Mouse (Mus musculus) testis, postnatal 14 days (tissue): ENCODE measurements around the gene Cenpi.
"Not testable (repeated sequence)": the region's sequence is repeated elsewhere in the genome, so short reads cannot be mapped to it uniquely, and the experiment has no call there.

Experiments used
- DNase-seq: peaks from one replicate; pipeline ENCODE4 v3.0.0; 2021; ENCODE audit warnings: low spot score

The Cenpi gene

DNA sequence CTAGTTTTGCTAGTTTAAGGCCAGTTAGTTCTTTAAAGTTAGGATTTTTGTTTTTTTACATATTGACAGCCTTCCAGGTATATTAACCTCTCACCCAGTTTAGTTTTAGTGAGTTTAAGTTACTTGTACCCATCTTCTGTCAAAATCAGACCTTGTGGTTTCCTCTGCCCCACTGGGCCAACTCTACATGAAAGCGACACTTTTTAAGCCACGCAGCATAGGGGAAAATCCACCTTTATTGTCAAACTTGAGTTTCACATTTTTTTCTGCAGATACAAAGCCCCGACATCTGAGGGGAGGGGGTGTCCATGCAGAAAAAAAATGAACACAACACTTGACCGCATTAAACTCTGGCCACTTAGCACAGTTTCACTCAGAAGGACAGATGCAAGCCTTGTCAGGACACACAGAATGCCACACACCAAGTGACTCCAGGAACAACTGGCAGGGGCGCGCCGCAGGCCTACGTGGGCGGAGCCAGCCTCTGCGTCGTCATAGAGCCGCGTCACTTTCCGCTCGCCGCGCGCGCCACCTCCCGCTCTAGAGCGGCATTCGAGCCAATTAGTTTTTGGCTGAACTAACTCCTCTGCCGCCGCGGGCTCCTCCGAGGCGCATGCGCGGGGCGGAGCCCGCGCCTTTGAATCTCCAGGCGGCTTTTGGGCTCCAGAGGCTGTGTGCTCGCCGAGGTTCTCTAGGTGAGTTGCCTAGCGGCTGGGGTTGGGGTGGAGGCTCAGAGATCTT lies at the start of gene Cenpi:
Gene Cenpi, plus strand, starts transcription at position 551 of the 741 bp plus-strand sequence.
- peak; percentile 88 for DNase-seq

DNA sequence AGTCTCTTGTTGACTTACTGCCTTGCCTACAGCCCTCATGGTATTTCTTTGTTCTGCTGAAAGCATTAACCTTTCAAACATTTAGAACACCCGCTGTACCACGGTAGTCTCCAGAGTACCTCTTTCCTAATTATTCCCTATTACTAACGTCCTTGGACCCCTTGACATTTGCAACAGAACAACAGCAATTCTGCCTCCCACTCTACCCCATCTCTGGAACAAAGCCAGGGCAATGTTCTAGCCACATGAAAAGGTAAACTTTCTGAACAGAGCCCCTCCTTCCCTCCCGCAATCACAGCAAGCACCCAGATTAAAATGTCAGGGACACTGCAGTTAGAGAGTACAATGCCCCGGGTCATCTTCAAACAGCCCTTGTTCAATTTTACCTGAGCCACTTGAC lies 46.7 kb upstream of the Cenpi start:
- peak; percentile 10 for DNase-seq

DNA sequence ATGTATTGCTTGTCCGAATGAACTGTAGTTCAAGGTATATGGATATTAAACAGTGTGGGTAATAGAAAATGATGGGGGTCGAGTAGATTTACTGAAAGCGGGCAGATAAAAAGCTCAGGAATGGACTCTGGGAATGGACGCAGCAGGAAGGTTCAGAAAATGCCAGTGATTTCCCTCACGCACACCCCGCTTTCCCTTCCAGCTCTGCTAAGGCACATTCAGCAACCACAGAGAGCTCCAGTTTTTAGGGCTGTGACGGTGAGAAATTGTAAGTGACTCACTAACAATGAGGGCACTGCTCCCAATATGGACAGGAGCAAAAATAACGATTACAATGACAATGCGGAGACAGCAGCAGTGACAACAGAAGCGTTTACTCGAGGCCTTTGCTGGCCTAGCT lies 45.8 kb upstream of the Cenpi start:
- DNase-seq: no peak

DNA sequence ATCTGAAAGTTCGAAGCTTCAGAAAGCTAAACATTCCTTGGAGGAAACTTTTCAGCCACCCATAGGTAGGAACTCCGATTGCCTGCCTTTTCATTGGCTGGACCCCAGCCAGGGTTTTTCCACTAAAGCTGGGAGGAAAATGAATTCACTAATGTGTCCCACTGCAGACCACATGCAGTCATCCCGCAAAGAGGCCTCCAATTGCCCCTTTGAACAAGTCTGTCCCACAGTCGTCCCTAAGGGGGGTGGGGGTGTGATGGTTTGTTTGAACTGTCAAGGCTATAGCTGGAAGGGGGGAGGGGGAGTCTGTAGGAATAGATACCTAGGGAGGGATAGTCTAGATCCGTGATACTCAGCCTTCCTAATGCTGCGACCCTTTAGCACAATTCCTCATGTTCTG lies 32.2 kb upstream of the Cenpi start:
- no peak for DNase-seq

DNA sequence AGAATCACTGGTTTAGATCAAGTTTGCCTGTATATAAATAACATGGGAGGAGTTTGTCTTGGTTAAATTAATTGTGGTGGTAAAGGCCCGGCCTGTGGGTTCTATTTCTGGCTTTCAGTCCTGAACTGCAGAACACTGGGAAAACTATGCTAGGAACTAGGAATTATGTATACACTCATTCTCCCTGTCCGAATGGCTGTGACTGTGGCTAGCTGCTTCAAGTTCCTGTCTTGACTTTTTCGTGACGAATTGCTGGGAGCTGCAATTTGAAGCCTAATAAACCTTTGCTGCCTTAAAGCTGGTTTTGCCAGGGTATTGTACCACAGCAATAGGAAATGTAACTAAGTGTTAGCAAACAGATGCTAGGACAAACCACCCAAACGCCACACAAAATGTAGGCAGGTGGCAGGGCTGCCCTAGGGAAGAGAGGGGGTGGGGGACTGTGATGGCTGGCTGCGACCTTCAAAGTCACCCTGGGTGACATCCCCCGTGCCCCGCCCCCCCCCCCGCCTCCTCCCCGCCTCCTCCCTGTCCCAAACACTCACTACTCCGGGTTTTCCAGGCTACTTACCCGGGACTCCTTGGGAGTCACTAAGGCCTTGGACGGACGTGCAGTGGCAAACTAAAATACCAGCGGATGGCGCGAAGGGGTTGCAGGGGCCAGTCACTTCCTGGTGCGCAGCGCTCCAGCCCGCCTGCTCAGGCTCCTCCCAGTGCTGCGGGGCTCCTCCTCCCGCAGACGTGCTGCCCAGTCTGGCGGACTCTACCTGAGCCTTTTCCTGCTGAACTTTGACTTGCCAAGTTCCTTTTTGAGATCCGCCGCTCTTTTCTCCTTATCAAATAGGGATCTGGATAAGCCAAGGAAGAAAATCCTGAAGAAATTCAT lies 31.4 kb upstream of the Cenpi start, which contains the start of gene Trmt2b:
Gene Trmt2b, minus strand, starts transcription at position 710 of the 886 bp plus-strand sequence.
- peak; percentile 69 for DNase-seq

DNA sequence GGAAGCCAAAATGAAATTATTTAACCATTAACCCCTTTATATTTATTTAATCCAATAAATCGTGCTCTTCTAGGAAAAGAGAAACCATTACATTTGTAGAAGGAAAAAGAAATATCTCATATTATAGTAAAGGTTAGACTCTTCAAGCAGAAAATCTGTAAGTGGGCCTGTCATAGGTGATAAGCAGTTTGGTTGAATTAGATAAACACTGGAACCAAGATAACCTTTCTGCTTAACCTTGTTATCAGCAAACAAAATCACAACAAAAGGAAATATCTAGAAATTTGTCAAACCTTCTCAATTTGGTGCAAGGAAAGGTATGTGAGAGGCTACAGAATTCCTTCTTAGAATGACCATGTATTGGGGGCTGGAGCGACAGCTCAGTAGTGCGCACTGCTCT lies 27.4 kb upstream of the Cenpi start:
- no peak for DNase-seq

DNA sequence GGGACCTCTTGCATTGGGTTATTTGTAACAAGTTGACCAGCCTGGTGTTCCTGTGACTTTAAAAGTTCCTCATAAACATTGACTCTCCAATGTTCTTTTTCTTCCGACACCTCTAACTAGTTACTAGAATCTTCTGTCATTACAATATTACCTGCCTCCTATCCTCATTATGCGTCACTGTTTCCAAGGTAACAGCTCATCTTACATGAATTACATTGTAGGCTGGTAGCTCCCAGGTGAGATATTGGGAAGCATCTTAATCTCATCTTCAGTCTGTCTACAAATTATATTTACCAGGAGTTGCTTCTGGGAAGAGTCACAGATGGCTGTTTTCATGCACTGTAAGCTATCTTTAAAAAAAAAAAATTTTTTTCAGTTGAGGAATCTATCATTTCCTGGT lies 22.8 kb upstream of the Cenpi start:
- DNase-seq: no peak

DNA sequence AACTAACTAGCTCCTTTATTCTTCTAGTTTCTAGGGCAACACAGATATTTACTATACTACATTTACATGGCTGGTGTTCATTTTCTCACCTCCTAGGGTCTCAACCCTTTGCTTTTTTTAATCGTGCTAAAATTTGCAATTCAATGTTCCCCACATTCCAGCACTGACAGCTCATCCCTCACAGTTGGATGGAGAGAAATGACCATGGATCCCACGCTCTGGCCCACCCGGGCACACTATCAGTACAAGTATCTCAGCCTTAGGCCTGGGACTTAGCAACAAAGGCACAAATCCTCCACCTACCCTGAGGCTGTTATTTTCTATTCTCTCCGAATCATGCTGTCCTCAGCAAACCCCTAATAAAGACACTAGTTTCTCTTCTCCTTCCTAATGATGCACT lies 22.1 kb upstream of the Cenpi start:
- DNase-seq: no peak

DNA sequence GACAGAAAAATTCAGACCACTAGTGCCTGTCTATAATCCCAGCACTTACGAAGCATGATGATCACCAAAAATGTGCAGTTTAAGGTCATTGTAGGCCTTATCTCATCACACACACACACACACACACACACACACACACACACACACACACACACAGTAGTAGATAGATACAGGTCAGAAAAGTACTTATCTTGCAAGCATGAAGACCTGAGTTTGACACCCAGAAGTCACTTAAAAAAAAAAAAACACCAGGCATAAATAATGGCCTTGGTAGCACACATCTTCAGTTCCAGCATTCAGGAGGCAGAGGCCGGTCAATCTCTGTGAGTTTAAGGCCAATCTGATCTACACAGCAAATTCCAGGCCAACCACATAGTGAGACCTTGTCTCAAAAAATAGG lies 20.6 kb upstream of the Cenpi start:
- no peak for DNase-seq

DNA sequence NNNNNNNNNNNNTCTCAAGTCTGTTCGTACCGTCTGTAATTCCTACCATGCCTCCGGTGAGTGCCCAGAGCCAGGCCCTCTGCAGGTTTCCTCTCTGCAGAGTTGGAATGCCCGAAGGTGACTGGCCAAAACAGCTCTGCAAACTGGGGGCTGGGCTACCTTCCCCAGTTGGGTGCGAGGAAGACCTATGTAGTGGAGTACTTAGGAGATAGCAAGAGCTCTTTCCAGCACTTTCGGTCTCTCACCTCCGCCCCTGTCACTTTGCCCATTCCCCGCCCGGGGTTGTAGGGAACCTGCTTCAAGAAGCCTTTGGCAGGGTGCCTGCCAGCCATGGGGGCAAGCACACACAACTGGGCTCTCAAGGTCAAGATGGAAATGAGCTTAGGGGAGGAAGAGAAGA lies 11.6 kb upstream of the Cenpi start:
- DNase-seq: peak; percentile 20

DNA sequence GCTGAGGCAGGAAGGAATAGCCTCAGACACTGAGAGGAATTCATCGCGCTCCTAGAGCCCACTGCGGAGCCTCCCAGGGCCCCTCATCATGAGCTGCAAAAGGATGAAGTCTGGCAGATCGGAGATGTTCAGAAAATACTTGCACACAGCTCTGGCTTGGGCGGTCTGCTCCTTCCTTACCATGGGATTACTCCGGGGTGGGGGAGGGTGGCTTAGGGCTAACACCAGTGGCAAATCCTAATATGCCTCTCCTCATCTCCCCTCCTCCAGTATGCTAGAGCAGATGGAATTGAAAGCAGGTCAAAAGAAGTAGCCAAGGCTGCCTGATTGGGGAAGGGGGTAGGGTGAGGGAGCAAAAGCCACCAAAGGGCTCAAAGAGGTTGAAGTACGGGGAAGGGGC lies 11.1 kb upstream of the Cenpi start:
- no peak for DNase-seq

DNA sequence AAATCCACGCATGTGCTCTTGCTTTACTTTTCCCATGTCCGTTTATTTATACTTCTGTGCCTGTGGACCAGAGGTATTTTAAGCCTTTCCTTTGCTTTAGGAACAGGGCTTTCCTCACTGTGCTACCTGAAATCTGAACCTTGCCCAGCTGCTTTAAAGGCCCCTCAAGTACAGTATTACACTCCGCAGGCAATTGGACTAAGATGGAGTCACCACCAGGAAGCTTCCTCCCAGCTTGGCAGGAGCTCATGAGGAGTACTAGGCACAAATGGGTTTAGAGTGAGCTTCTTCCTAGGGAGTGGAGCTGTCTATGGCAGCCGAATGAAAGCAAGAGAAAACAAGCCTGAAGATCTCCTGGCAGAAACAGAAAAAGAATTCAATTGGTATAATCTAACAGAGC lies 10.7 kb upstream of the Cenpi start:
- no peak for DNase-seq

DNA sequence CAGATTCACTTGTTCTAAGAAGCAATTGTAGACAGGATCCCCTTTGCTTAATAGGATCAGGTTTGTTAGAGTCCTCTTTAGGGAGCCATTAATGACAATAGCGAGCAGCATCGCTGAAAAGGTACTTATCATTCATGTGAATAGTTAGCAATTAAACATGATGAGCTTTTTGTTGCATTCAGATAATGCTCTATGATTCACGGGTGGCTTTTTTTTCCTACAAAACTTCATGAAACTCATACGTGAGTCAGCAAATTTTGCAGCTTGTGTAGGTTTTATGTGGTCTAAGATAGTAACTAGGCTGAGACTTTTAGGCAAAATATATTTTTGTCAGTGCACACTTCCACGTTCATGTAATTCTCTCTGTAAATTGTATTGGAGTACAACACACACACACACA lies 7.7 kb upstream of the Cenpi start:
- DNase-seq: no peak

DNA sequence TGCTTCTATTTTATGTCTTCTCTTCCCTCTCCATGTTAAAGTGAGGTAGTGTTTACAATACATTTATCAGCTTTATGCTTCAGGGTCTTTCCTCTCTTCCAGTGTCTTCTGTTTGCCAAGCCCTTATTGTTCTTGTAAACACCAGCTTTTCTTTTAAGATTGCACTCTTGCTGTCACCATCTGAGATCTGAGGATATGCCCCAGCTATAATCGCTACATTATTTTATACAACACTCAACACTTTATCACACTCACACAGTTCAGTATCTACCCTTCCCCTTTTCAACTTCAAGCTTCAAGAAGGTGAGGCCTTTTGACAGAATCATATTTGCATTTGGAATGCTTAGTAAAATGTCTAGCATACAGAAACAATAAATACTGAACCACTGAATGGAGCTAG lies 4.6 kb upstream of the Cenpi start:
- no peak for DNase-seq

DNA sequence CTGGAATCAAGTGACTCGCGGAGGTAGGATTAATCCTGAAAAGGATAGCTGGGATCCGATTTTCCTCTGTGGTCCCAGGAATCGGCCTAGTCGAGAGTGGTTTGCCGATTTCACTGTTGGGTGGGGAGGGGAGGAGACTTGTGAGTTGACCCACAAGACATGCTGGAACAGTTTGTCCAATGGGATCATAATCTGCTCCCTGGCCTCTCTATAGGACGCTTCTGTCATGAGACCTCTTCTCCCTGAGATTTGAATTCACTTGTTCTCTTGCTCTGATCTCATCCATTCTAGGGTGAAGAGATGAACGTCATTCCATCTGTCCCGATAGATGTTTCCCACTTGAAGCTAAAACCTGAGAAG lies 371 bp downstream of the Cenpi start:
- DNase-seq: no peak

DNA sequence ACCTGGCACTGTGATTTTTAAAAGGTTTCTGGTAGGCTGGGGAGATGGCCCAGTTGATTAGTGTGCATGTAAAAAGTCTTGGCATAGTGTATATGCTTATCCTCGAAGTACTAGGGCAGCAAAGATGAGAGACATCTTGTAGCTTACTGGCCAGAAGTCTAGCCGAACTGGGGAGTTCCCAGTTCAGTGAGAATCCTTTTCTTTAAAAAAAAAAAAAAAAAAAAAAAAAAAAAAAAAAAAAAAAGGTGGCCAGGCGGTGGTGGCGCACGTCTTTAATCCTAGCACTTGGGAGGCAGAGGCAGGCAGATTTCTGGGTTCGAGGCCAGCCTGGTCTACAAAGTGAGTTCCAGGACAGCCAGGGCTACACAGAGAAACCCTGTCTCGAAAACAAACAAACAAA lies 3.3 kb downstream of the Cenpi start:
- not testable (repeated sequence) for DNase-seq

DNA sequence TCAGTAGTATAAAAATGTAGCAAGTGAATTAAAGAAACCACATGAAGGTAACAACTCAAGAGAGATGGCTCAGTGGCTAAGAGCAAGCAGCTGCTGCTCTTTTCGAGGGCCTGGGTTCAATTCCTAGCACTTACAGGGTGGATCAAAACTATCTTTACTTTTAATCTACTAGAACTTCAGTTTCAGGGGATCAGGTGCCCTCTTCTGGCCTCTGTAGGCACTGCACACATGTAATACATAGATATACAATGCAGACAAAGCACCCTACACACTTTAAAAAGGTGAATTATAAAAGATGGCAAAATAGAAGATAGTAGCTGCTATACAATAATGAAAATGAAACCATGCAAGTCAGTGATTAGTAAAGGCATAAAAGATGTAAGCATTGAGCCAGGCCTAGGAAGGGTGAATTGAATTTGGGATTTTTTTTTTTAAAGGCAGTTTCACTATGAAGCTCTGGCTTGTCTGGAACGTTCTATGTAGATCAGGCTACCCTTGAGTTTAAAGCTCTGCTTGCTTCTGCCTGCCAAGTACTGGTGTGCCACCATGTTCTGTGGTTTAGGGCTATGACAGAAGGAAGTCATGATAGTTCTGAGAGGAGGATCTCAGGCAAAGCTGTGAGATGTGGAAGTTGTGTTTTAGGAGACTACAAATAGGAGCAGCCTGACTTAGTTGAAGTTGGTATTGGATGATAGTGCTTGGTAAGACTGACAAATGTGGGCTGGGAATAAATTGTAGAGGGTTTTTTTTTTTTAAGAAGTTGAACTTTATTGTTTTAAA lies 11.5 kb downstream of the Cenpi start:
- DNase-seq: no peak

DNA sequence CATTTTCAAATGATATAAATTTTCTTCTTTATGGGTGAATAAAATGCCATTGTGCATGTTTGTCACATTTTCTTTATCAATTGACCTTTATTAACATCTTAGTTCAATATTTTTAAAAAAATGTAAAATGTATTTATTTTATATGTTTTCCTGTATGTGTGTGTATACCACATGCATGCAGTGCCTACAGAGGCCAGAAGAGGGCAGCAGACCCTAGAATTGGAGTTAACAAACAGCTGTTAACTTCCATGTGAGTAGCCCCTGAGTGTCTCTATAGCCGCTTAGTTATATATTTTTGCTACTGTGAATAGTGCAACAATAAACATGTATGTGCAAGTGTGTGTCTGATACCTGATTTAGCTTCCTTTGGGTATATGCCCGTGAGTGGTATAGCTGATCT lies 25.4 kb downstream of the Cenpi start:
- no peak for DNase-seq

DNA sequence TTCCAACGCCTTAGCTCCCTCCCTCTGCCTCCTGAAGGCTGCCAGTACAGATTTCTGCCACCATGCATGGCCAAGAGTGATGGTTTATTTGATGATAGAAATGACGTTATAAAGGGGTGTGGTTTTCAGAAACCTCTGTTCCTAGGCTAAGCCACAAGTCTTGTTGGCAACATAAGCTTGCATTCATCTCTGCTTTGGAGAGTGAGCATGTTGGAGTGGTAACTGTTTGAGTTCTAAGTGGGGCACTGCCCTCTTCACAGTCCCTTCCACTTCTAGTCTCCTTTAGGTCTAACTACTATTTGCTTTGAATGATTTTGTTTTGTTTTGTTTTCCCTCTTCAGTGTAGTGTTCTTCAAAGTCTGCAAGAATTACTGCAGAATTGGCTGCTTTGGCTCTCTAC lies 34.9 kb downstream of the Cenpi start:
- no peak for DNase-seq

DNA sequence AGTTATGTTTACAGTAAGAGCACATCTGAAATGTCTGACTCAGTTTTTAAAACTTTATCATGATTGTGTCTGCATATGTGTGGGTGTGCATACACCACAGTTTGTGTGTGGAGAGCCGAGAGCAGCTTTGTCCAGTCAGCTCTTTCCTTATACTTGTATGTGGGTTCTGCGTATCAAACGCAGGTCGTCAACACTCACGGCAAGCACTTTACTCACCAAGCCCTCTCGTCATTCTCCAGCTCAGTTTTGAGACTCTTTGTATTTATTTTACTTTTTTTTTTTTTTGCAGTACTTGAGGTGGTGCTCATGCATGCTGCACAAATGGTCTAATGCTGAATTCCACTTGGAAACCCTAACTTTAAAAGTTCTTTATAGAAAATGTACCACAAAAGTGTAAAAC lies 42.3 kb downstream of the Cenpi start:
- no peak for DNase-seq

DNA sequence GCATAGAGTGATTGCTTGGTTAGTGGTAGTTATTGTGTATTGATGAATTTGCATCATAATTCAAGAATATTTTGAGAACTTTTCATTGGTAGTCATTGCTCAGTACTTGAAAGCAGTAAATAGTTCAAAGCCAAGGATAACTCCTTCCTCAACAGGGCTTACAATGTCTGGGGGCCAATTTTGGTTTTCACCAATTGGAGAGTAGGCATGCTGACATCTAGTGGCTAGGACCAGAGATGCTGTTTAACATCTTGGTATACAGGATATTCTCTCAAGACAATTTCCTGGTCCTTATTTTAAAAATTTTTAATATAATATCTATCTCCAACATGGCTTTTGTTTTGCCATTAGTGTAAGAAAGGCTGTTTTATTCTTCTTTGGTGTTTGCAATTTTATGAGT lies 46.0 kb downstream of the Cenpi start:
- no peak for DNase-seq

DNA sequence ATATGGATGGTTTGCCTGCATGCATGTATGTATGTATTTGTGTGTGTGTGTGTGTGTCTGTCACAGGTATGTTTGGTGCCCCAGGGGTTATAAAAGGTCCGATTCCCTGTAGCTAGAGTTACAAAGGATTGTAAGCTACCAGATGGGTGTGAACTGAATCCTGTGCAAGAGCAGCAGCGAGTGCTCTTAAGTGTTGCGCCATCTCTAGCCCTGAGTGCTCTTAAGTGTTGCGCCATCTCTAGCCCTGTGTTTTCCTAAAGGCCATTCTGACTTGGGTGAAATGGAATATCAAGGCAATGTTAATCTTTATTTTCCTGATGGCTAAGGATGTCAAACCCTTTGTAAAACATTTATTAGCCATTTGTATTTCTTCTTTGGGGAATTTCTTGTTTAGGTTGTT lies 51.5 kb downstream of the Cenpi start:
- no peak for DNase-seq

DNA sequence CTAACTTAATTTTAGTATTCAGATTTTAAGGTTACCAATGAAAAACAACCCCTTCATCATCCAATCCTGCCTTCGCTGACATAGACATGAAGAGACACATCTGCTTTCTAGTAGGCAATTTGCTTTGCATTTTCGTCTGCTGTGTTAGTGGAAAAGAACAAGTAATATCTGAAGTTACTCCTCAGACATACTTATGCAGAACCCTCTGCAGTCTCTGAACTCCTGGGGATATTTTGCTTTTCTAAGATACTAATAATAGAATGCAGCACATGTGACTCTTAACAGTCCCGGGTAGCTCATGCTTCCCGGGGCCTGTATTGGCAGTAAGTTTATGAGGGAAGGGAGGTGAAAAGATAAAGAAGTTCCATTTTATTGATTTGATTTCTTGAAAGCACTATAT lies 54.3 kb downstream of the Cenpi start:
- DNase-seq: no peak
